ENCODE assay signal across 18 mouse cellular contexts in genomic region chr13:97594851-97595250, GRCm38 (mm10).
A peak's percentile ranks its signal among the peaks of the same experiment; 100 is the strongest.
DNase-seq lines count a peak whose midpoint lies in the region; ATAC-seq lines count a peak whose summit lies in the region.
"Had no signal": no experiment of that assay in that cellular context is flagged by ENCODE, and none has a peak within 500 bp of the region (broad histone marks: within the 10 kb centered on the region; RNA-seq: fewer than 3 reads in every experiment).

No protein-coding gene starts in this region.

- intact Hi-C loops in heart, postnatal 10 days (cut with DNase I) = no loop called here

- no peak overlapping the region for H3K4me2 ChIP-seq in forebrain, embryonic 15.5 days (replicated peaks)
- H3K4me2 ChIP-seq: embryonic facial prominence, embryonic 13.5 days; limb, embryonic 13.5 days; midbrain, embryonic 13.5 days had no signal

- H3K36me3 ChIP-seq in forebrain, embryonic 15.5 days = no peaks in the 10 kb centered on the region
- H3K36me3 ChIP-seq: embryonic facial prominence, embryonic 13.5 days; forebrain, embryonic 10.5 days; limb, embryonic 13.5 days; midbrain, embryonic 13.5 days had no signal

- no peaks in the 10 kb centered on the region for H3K4me1 ChIP-seq in forebrain, embryonic 15.5 days
- H3K4me1 ChIP-seq: midbrain, embryonic 13.5 days had no signal

- no peak overlapping the region for H3K27ac ChIP-seq in forebrain, embryonic 15.5 days (replicated peaks)
- H3K27ac ChIP-seq: embryonic facial prominence, embryonic 13.5 days; forebrain, embryonic 10.5 days; hindbrain, postnatal 0 days; limb, embryonic 13.5 days; liver, embryonic 14.5 days; midbrain, embryonic 13.5 days had no signal

- no peaks in the 10 kb centered on the region for H3K27me3 ChIP-seq in forebrain, embryonic 15.5 days
- H3K27me3 ChIP-seq: embryonic facial prominence, embryonic 13.5 days; limb, embryonic 13.5 days; midbrain, embryonic 13.5 days had no signal

- WGBS in forebrain, embryonic 15.5 days = 86% methylated on average over 4 of the region's 4 CpGs

- ATAC-seq in forebrain, embryonic 15.5 days (replicated peaks) = no peak
- ATAC-seq: hindbrain, postnatal 0 days; midbrain, embryonic 13.5 days had no signal

- H3K4me3 ChIP-seq in forebrain, embryonic 15.5 days = no peak overlapping the region
- H3K4me3 ChIP-seq: embryonic facial prominence, embryonic 13.5 days; forebrain, embryonic 10.5 days; limb, embryonic 13.5 days; midbrain, embryonic 13.5 days had no signal

- H3K9ac ChIP-seq in forebrain, embryonic 15.5 days (replicated peaks) = no peak overlapping the region
- H3K9ac ChIP-seq: embryonic facial prominence, embryonic 13.5 days; limb, embryonic 13.5 days; liver, embryonic 14.5 days; midbrain, embryonic 13.5 days had no signal

- DNase-seq in heart, adult 9 months (ENCODE audit: low spot score in 2 of 2) = peak; percentile 36 to 39
- DNase-seq in heart, postnatal 10 days = no peak
- DNase-seq in 3T3-L1 (ENCODE audit: low read depth, low spot score) = peak; percentile 55
- DNase-seq in adipocyte (ENCODE audit: low spot score) = peak; percentile 66
- DNase-seq in lung, postnatal 14 days = peak; percentile 40
- no peak for DNase-seq in left cerebral cortex, adult 18-20 months (ENCODE audit: low spot score in 2 of 2)
- DNase-seq: cerebellum, adult 8-10 months; gastrocnemius, postnatal 25 days; kidney, adult 2 months; kidney, postnatal 25 days; thymus, postnatal 4 days had no signal

- no peaks in the 10 kb centered on the region for H3K9me3 ChIP-seq in forebrain, embryonic 15.5 days
- H3K9me3 ChIP-seq: midbrain, embryonic 13.5 days had no signal

Comparison
In these comparisons a context has a peak if more than half of its experiments do, and no peak if none do; other contexts are left out.
1. DNase-seq: peak in heart, adult 9 months (2 of 2), 3T3-L1 (single experiment), adipocyte (single experiment) and lung, postnatal 14 days (single experiment); none in heart, postnatal 10 days (0 of 2) and left cerebral cortex, adult 18-20 months (0 of 2).